Mouse (Mus musculus) cortical plate, adult 2 months (tissue): ENCODE results near the gene Elp5.

Source experiments
- CTCF ChIP-seq: fragments of 200-500 bp; IDR thresholded peaks from 2 replicates; pipeline ENCODE4 v1.5.1; 2011; ENCODE audit warnings: mild to moderate bottlenecking, control low read depth, low read length; ENCODE audit not compliant: insufficient read depth; ENCODE audit errors: extremely low read depth
- POLR2A ChIP-seq: fragments of 200-500 bp; IDR thresholded peaks from 2 replicates; pipeline ENCODE4 v1.6.1; 2011; ENCODE audit warnings: mild to moderate bottlenecking, low read length, control low read depth; ENCODE audit not compliant: insufficient read depth; ENCODE audit errors: extremely low read depth

- no peak for TF ChIP-seq CTCF
- no peak for TF ChIP-seq POLR2A
Observed at GRCm38 (mm10) chr11:69919661-69920265, 62.6 kb downstream of the Elp5 start.
